Mouse (Mus musculus) hindbrain, embryonic 13.5 days (tissue): ENCODE results near the gene Kif6. TPM values are rescaled to one million over a fixed set of nuclear protein-coding genes. Genes with fewer than 3 reads are reported as not detected.

Source experiments
- ATAC-seq: fragments of 200-750 bp; cut with Nextera tagmentation; 2 replicates; pipeline ENCODE4 v1.8.0; 2017; ENCODE audit warnings: moderate TSS enrichment; ENCODE audit not compliant: low FRiP score
- H3K27ac ChIP-seq: fragments of 300-500 bp; sonication (generic); 2 replicates; pipeline ENCODE4 v1.5.1; 2015; ENCODE audit warnings: inconsistent platforms, mild to moderate bottlenecking, moderate library complexity
- H3K27me3 ChIP-seq: fragments of 300-500 bp; sonication (generic); 2 replicates; pipeline ENCODE4 v1.6.1; 2015; ENCODE audit warnings: mild to moderate bottlenecking, inconsistent platforms
- H3K36me3 ChIP-seq: fragments of 300-500 bp; sonication (generic); 2 replicates; pipeline ENCODE4 v1.6.1; 2015; ENCODE audit warnings: mild to moderate bottlenecking, inconsistent platforms
- H3K4me1 ChIP-seq: fragments of 300-500 bp; sonication (generic); replicated peaks from 2 replicates; pipeline ENCODE4 v1.6.1; 2015; ENCODE audit warnings: inconsistent platforms
- H3K4me2 ChIP-seq: fragments of 300-500 bp; sonication (generic); 2 replicates; pipeline ENCODE4 v1.6.1; 2015; ENCODE audit warnings: inconsistent platforms, mild to moderate bottlenecking, moderate library complexity
- H3K4me3 ChIP-seq: fragments of 300-500 bp; sonication (generic); 2 replicates; pipeline ENCODE4 v1.5.1; 2015; ENCODE audit warnings: mild to moderate bottlenecking, inconsistent platforms
- H3K9ac ChIP-seq: fragments of 300-500 bp; sonication (generic); 2 replicates; pipeline ENCODE4 v1.6.1; 2015; ENCODE audit warnings: mild to moderate bottlenecking, inconsistent platforms
- H3K9me3 ChIP-seq: fragments of 300-500 bp; sonication (generic); 2 replicates; pipeline ENCODE4 v1.6.1; 2016; ENCODE audit warnings: inconsistent platforms
- WGBS: fragments of 180-500 bp; shearing (Covaris S2); methylation state at CpG from one replicate; pipeline ENCODE4 v1.1.7; 2015; 5-methylcytosine and 5-hydroxymethylcytosine counted together
- polyA plus RNA-seq: library from polyadenylated mRNA; unstranded; fragments of >200 nt; fragmentation: Nextera tagmentation; extraction: Ambion mirVana; gene quantifications from 2 replicates; pipeline ENCODE4 v1.2.1, GENCODE M21; 2015

Gene Kif6
- polyA plus RNA-seq, 1 experiment from 2014 or later: 3.2 TPM

DNA sequence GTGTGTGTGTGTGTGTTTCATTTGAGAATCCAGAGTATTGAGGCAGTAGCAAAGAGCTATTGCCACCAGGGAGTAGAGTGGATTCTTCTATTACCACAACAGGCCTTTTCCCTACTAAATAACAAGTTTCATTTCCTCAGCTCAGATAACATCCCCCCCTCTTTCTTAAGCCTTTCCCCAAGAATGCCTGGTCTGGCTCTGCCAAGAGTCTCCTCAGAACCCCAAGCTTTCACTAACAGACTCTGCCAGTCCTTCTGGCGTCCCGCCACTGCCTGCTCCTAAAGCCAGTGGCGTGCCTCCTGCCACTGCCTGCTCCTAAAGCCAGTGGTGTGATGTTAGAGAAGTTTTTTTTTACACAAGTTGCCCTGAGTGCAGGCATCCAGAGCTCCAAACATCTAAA is 164.6 kb downstream of the Kif6 start:
- H3K9ac ChIP-seq: no peak overlapping the region
- no peak for ATAC-seq
- H3K27me3 ChIP-seq: no peaks in the 10 kb centered on the region
- no peak overlapping the region for H3K4me3 ChIP-seq
- H3K36me3 ChIP-seq: no peaks in the 10 kb centered on the region
- H3K9me3 ChIP-seq: no peaks in the 10 kb centered on the region
- no peak overlapping the region for H3K27ac ChIP-seq
- H3K4me2 ChIP-seq: no peak overlapping the region
- 88% methylated on average over 3 of the region's 3 CpGs for WGBS
- no peaks in the 10 kb centered on the region for H3K4me1 ChIP-seq

DNA sequence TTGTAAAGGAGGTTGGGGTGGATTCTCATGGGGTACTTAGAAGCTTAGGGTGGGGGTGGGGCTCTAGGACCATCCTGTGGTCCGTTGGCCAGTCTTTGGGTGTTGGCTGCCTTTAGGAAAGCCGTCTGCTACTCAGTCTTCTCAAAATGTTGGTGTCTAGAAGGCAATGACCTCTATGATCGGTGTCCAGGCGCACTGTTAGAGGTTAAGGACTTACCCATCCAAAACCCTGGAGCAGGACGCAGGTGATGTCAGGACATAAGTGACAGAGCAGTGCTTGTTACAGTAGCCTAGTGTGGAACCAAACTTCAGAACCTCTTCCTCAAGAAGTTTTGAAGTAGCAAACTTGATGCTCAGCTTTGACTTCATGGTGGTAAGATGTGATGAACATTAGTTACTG is 170.9 kb downstream of the Kif6 start:
- 91% methylated on average over 5 of the region's 5 CpGs for WGBS

DNA sequence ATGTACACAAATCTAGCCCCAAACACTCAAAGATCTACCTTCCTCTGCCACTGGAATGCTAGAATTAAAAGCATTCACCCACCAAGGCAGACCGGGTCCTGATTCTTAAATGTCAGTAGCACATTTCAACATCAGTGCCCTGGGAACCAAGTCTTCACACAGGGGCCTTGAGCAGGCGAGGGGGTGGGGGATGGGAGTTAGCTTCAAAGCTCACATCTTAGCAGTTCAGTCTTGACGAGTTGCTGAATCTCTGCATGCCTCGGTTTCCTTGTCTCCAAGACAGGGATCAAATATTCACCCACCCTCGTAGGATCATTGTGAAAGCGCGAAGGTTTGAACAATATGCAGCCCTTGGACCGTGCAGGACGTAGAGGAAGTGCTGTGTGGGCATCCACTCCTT is 172.4 kb downstream of the Kif6 start:
- Histone ChIP-seq H3K9me3 (no peaks in the 10 kb centered on the region), H3K9ac (no peak overlapping the region), H3K4me2 (no peak overlapping the region), H3K4me3 (no peak overlapping the region), H3K4me1 (peaks cover 11% of the 10 kb centered on the region; the same call in 1 of the 2 replicates), H3K36me3 (no peaks in the 10 kb centered on the region), H3K27me3 (no peaks in the 10 kb centered on the region), H3K27ac (no peak overlapping the region)
- WGBS: 59% methylated on average over 9 of the region's 9 CpGs
- ATAC-seq: no peak

More for the DNA sequence above, 170.9 kb downstream of the Kif6 start:
- Histone ChIP-seq H3K36me3 (no peaks in the 10 kb centered on the region), H3K27ac (no peak overlapping the region), H3K9ac (no peak overlapping the region), H3K4me3 (no peak overlapping the region), H3K9me3 (no peaks in the 10 kb centered on the region), H3K27me3 (no peaks in the 10 kb centered on the region), H3K4me2 (no peak overlapping the region), H3K4me1 (peaks cover 11% of the 10 kb centered on the region; the same call in 1 of the 2 replicates)
- ATAC-seq: no peak

DNA sequence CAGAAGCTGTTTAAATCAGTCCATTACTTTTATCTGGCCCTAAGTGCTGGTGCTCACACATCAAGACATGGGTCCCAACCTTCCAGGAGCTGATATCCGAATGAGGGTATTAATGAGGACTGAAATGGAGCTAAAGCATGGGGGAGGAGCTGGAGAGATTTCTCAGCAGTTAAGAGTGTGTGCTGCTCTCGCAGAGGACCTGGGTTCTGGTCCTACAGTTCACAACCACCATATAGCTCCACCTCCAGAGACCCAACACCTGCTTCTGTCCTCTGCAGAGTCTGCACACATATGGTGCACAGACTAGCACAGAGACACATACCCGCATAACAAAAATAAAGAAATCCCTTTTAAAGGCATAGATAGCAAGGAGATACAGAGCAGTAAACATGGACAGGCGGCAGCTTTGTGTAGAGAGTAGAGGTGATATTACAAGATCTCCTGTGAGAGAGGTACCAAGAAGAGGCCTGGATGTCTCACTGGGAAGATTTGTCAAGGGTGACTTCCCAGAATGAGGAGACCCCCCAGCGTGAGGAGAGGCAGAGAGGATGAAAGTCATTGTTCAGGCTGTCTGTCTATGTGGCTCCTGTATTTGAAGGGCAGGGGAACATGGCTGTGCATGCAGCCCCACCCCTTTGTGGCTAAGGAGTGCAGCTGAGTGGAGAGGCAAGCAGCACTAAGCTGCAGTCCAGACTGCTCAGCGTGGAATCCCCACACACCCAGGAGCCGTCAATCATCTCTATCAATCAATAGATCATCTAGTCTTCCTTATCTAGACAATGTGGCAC is 173.4 kb downstream of the Kif6 start:
- H3K4me2 ChIP-seq: no peak overlapping the region
- peaks cover 11% of the 10 kb centered on the region; the same call in 1 of the 2 replicates for H3K4me1 ChIP-seq
- no peak for ATAC-seq
- H3K4me3 ChIP-seq: no peak overlapping the region
- no peaks in the 10 kb centered on the region for H3K36me3 ChIP-seq
- H3K27me3 ChIP-seq: no peaks in the 10 kb centered on the region
- 68% methylated on average over 7 of the region's 7 CpGs for WGBS
- H3K9me3 ChIP-seq: no peaks in the 10 kb centered on the region
- H3K9ac ChIP-seq: no peak overlapping the region
- no peak overlapping the region for H3K27ac ChIP-seq

GRCm38 (mm10) chr17:49791546-49791945 is 176.6 kb downstream of the Kif6 start:
- WGBS: over 99% methylated on average over 5 of the region's 5 CpGs
- no peaks in the 10 kb centered on the region for H3K9me3 ChIP-seq
- no peak overlapping the region for H3K27ac ChIP-seq
- ATAC-seq: no peak
- H3K4me1 ChIP-seq: peaks cover 11% of the 10 kb centered on the region; the same call in 1 of the 2 replicates
- no peaks in the 10 kb centered on the region for H3K36me3 ChIP-seq
- H3K4me2 ChIP-seq: no peak overlapping the region
- no peaks in the 10 kb centered on the region for H3K27me3 ChIP-seq
- no peak overlapping the region for H3K9ac ChIP-seq
- H3K4me3 ChIP-seq: no peak overlapping the region

DNA sequence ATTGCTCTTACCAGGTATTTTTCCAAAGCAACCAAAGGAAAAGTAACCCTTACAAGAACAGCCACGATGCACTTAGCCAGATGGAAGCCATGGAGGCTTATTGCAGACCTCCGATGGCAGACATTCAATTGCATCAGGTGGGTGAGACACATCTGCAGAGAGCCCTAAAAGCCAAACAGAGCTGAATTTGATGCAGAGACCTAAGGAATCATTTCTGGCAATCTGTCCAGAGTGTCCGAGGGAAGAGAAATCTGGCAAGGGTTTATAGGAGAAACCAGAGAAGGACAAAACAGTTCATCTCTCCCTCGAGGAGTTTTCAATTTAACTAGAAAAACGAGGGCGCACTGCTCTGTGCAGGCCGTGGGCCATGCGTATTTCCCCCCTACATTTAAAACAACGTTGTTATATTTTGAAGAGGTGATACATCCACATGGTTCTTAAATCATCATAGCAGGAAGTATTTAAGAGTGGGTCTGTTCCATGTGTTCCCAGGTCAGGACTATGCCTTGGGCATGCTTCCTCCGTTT is 177.3 kb downstream of the Kif6 start:
- ATAC-seq: no peak
- H3K4me3 ChIP-seq: no peak overlapping the region
- H3K4me1 ChIP-seq: peaks cover 11% of the 10 kb centered on the region; the same call in 1 of the 2 replicates
- no peaks in the 10 kb centered on the region for H3K27me3 ChIP-seq
- H3K9me3 ChIP-seq: no peaks in the 10 kb centered on the region
- 89% methylated on average over 10 of the region's 10 CpGs for WGBS
- no peak overlapping the region for H3K27ac ChIP-seq
- H3K36me3 ChIP-seq: no peaks in the 10 kb centered on the region
- H3K4me2 ChIP-seq: no peak overlapping the region
- H3K9ac ChIP-seq: no peak overlapping the region

GRCm38 (mm10) chr17:49792946-49793345 is 178.0 kb downstream of the Kif6 start:
- Histone ChIP-seq H3K4me3 (no peak overlapping the region), H3K4me2 (no peak overlapping the region), H3K27me3 (no peaks in the 10 kb centered on the region), H3K9ac (no peak overlapping the region), H3K4me1 (peaks cover 11% of the 10 kb centered on the region; the same call in 1 of the 2 replicates), H3K27ac (no peak overlapping the region), H3K36me3 (no peaks in the 10 kb centered on the region), H3K9me3 (no peaks in the 10 kb centered on the region)
- no peak for ATAC-seq
- WGBS: 93% methylated on average over 1 of the region's 1 CpGs

DNA sequence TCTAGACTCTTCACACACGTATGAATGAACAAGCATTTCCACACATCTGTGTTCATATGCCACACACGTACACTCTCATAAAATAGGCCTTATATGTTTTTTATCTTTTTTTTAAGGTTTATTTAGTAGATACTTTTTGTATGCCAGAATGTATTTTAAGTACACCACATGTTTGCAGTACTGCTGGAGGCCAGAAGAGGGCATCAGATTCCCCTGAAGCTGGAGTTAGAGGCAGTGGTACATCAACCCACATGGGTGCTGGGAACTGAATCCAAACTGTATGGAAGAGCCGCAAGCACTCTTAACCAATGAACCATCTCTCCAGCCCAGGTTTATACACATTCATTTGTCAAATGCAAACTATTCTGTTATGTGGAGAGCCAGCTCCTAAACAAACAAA is 179.0 kb downstream of the Kif6 start:
- Histone ChIP-seq H3K36me3 (no peaks in the 10 kb centered on the region), H3K9me3 (no peaks in the 10 kb centered on the region), H3K4me1 (peaks cover 2% of the 10 kb centered on the region; the same call in 1 of the 2 replicates), H3K27ac (no peak overlapping the region), H3K9ac (no peak overlapping the region), H3K4me2 (no peak overlapping the region), H3K27me3 (no peaks in the 10 kb centered on the region), H3K4me3 (no peak overlapping the region)
- WGBS: 94% methylated on average over 3 of the region's 3 CpGs
- no peak for ATAC-seq

DNA sequence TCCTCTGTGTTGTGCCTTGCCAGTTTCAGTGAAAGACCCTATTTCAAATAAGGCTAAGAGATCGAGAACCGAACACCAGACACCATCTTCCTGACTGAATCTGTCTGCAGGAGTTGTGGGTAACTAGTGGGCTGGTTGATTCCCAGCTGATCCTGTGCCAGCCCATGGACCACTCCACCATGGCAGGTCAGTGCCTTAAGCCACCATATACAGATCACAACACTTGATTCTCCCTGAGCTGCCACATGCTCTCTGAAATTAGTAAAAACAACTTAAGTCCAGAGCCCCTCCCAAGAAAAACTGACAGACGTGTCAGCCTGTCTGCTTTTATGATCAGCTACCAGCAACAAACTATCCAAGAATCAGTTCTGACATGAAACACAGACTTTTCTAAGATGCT is 180.3 kb downstream of the Kif6 start:
- Histone ChIP-seq H3K4me3 (no peak overlapping the region), H3K4me2 (no peak overlapping the region), H3K27ac (no peak overlapping the region), H3K36me3 (no peaks in the 10 kb centered on the region), H3K4me1 (no peaks in the 10 kb centered on the region), H3K9ac (no peak overlapping the region), H3K27me3 (no peaks in the 10 kb centered on the region), H3K9me3 (no peaks in the 10 kb centered on the region)
- ATAC-seq: no peak
- 93% methylated on average over 3 of the region's 3 CpGs for WGBS

- Histone ChIP-seq H3K4me2 (no peak overlapping the region), H3K9ac (no peak overlapping the region), H3K36me3 (no peaks in the 10 kb centered on the region), H3K9me3 (no peaks in the 10 kb centered on the region), H3K27me3 (no peaks in the 10 kb centered on the region), H3K4me1 (no peaks in the 10 kb centered on the region), H3K27ac (no peak overlapping the region), H3K4me3 (no peak overlapping the region)
- 77% methylated on average over 3 of the region's 3 CpGs for WGBS
- no peak for ATAC-seq
Observed at GRCm38 (mm10) chr17:49796116-49796515, 181.2 kb downstream of the Kif6 start.

DNA sequence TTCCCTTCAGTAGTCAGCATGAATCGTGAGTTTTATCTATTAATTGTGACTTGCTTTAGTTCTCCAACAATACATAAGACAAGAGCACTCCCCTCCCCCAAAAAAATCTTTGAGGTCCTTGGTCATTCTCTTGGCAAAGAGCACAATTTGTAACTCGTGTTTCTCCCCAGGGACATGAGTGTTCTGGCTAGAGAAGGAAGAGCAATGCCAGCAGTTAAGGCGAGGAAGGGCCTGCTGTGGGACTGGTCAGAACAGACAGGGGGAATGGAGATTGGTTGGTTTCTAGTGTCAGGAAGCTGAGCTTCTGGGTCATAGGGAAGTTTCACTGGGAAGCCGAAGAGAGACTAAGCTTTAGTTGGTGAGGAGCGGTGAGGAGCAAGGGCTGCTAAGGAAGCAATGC is 184.2 kb downstream of the Kif6 start:
- no peak overlapping the region for H3K27ac ChIP-seq
- H3K4me2 ChIP-seq: no peak overlapping the region
- H3K4me3 ChIP-seq: no peak overlapping the region
- H3K4me1 ChIP-seq: no peaks in the 10 kb centered on the region
- no peaks in the 10 kb centered on the region for H3K36me3 ChIP-seq
- H3K9ac ChIP-seq: no peak overlapping the region
- ATAC-seq: no peak
- no peaks in the 10 kb centered on the region for H3K27me3 ChIP-seq
- H3K9me3 ChIP-seq: no peaks in the 10 kb centered on the region
- WGBS: 81% methylated on average over 5 of the region's 5 CpGs

DNA sequence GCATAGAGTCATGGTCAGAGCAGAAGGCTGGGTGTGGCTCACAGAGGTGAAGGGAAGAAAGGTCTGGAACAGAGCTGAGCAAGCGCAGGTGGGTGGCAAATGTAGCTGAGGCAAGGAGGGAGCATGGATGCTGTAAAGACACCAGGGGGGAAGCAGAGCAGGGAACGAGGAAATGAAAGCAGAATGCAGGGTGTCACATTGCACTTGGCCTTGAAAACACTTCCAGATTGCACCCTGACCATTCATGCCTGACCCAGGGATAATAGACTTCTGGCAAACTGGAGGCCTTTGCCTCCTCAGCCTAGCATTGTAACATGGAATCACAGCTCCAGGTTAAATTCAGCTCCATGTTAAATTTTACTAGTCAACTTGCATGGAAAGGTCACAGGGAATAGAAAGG is 185.2 kb downstream of the Kif6 start:
- ATAC-seq: no peak
- no peaks in the 10 kb centered on the region for H3K36me3 ChIP-seq
- 0 out of 2 replicates have a peak, but pooled peaks cover 4% of the 10 kb centered on the region for H3K9me3 ChIP-seq

DNA sequence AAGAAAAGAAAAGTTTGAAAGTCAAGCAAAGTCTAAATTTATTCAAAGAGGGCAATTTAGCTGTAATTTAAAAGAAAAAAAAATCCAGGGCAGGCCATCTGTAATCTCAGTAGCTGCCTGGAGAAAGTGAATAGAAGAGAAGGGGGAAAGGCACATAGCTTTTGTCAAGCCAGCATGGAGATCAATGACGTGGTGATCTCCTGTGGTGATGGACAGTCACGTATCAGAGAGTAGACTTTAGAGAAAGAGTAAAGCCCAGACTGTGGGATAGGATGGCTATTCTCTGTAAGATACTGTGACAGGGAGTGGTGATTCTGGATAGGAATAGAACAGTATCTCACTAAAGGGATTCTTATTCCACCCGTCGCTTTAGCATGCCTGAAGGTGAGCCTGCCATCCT is 192.5 kb downstream of the Kif6 start:
- H3K9ac ChIP-seq: no peak overlapping the region
- 67% methylated on average over 4 of the region's 4 CpGs for WGBS
- 0 out of 2 replicates have a peak, but pooled peaks cover 4% of the 10 kb centered on the region for H3K4me1 ChIP-seq
- H3K36me3 ChIP-seq: no peaks in the 10 kb centered on the region
- H3K27me3 ChIP-seq: no peaks in the 10 kb centered on the region
- 0 out of 2 replicates have a peak, but pooled peaks cover 4% of the 10 kb centered on the region for H3K9me3 ChIP-seq
- no peak overlapping the region for H3K4me2 ChIP-seq
- no peak overlapping the region for H3K27ac ChIP-seq
- no peak for ATAC-seq
- no peak overlapping the region for H3K4me3 ChIP-seq

More for the DNA sequence above, 185.2 kb downstream of the Kif6 start:
- Histone ChIP-seq H3K4me3 (no peak overlapping the region), H3K27me3 (no peaks in the 10 kb centered on the region), H3K4me1 (no peaks in the 10 kb centered on the region), H3K9ac (no peak overlapping the region), H3K4me2 (no peak overlapping the region), H3K27ac (no peak overlapping the region)
- 67% methylated on average over 2 of the region's 2 CpGs for WGBS
